Mouse (Mus musculus): ENCODE data around the gene Megf8. TPM values are rescaled to one million over a fixed set of nuclear protein-coding genes. Genes with fewer than 3 reads are reported as not detected.
A peak's percentile ranks its signal among the peaks of the same experiment; 100 is the strongest.

The Megf8 gene
- polyA plus RNA-seq, 1 experiment from 2014 or later = 19.1 TPM

DNA sequence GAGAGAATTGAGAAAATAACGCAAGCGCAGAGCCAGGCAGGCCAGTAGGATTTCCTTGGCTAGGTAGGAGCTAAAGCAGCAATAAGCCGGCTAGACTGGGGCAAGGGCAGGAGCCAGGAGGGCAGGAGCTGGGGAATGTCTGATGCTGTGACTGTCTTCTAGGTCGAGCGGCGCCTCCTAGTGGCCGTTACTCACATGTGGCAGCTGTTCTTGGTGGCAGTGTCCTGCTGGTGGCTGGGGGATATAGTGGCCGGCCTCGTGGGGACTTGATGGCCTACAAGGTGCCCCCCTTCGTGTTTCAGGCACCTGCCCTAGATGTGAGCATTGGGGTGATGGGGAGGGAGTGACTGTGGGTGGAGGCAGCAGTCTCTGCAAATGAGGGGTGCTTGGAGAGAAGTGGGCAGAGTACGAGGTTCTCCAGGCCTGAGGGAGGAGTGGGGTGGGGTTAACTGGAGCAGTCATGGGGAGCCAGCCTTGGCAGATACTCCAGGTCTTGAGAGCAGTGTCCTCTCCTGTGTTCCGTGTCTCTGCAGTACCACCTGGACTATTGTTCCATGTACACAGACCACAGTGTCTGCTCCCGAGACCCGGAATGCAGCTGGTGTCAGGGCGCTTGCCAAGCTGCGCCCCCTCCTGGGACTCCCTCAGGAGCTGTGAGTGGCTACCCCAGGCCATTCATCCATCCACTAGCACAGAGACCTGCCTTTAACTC, 16.8 kb downstream of the Megf8 start:
- Histone ChIP-seq H3K36me3 (peaks cover 61% of the 10 kb centered on the region), H3K9me3 (no peaks in the 10 kb centered on the region), H3K27me3 (replicated peaks) (no peaks in the 10 kb centered on the region), H3K4me2 (replicated peaks) (no peak overlapping the region), H3K9ac (no peak overlapping the region), H3K27ac (no peak overlapping the region), H3K4me3 (no peak overlapping the region), H3K4me1 (no peaks in the 10 kb centered on the region)
- WGBS = 43% methylated on average over 16 of the region's 16 CpGs
- peak; percentile 56 for ATAC-seq (ENCODE audit: low FRiP score, low read depth)

DNA sequence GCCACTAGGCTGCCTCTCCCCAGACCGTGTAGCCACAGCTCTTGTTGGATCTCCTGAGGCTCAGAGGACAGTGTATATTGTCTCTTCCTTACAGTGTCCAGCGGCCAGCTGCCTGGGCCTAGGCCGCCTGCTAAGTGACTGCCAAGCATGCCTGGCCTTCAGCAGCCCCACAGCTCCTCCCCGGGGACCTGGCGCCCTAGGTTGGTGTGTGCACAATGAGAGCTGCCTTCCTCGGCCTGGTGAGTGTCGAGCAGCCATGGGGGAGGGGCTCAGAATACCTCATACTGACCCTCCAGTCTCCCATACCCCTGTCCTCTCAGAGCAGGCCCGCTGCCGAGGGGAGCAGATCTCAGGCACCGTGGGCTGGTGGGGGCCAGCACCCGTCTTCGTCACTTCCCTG, 17.5 kb downstream of the Megf8 start:
- 89% methylated on average over 12 of the region's 12 CpGs for WGBS
- Histone ChIP-seq H3K27ac (no peak overlapping the region), H3K4me3 (no peak overlapping the region), H3K4me2 (replicated peaks) (no peak overlapping the region), H3K9me3 (no peaks in the 10 kb centered on the region), H3K4me1 (no peaks in the 10 kb centered on the region), H3K9ac (no peak overlapping the region), H3K36me3 (peaks cover 63% of the 10 kb centered on the region), H3K27me3 (replicated peaks) (no peaks in the 10 kb centered on the region)
- 0 out of 2 replicates have a peak, but pooled peaks have one; percentile 13 for ATAC-seq (ENCODE audit: low FRiP score, low read depth)

- Histone ChIP-seq H3K36me3 (peaks cover 73% of the 10 kb centered on the region), H3K9ac (no peak overlapping the region), H3K4me2 (replicated peaks) (no peak overlapping the region), H3K9me3 (no peaks in the 10 kb centered on the region), H3K4me1 (no peaks in the 10 kb centered on the region), H3K27me3 (replicated peaks) (no peaks in the 10 kb centered on the region), H3K4me3 (no peak overlapping the region), H3K27ac (no peak overlapping the region)
- WGBS = 93% methylated on average over 9 of the region's 9 CpGs
- no peak for ATAC-seq (ENCODE audit: low FRiP score, low read depth)
Observed at GRCm38 (mm10) chr7:25339329-25339728, 22.4 kb downstream of the Megf8 start.

DNA sequence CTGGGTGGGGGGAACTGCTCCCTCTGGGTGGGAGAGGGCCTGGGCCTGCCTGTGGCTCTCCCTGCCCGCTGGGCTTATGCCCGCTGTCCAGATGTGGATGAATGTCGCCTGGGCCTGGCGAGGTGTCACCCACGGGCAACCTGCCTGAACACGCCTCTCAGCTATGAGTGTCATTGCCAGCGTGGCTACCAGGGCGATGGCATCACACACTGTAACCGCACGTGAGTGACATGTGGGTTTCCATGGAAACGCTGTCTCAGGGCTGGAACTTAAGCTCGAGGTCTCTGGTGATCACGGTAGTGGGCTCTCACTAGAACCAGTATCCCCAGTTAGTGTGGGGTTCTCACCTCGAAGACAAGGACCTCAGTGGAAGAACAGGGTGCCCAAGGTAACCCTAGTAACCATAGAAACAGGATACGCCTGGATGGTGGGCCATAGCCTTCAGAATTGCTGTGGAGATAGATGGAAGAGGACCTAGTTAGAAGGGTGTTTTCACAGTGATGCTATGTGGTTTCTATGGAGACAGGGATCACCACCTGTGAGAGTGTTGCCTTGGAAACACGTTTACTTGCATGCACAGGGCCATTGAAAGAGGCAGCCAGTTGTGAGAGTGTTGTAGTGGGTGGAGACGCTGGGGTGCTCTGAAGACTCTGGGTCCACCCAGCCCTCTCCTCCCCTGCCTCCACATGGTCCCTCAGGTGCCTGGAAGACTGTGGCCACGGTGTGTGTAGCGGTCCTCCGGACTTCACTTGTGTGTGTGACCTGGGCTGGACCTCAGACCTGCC, 24.2 kb downstream of the Megf8 start:
- no peak overlapping the region for H3K4me3 ChIP-seq
- WGBS = 79% methylated on average over 20 of the region's 20 CpGs
- peaks cover 64% of the 10 kb centered on the region for H3K36me3 ChIP-seq
- no peak overlapping the region for H3K9ac ChIP-seq
- H3K9me3 ChIP-seq = no peaks in the 10 kb centered on the region
- no peak overlapping the region for H3K27ac ChIP-seq
- no peak overlapping the region for H3K4me2 ChIP-seq (replicated peaks)
- 0 out of 2 replicates have a peak, but pooled peaks have one; percentile 37 for ATAC-seq (ENCODE audit: low FRiP score, low read depth)
- H3K27me3 ChIP-seq (replicated peaks) = no peaks in the 10 kb centered on the region
- H3K4me1 ChIP-seq = no peaks in the 10 kb centered on the region

DNA sequence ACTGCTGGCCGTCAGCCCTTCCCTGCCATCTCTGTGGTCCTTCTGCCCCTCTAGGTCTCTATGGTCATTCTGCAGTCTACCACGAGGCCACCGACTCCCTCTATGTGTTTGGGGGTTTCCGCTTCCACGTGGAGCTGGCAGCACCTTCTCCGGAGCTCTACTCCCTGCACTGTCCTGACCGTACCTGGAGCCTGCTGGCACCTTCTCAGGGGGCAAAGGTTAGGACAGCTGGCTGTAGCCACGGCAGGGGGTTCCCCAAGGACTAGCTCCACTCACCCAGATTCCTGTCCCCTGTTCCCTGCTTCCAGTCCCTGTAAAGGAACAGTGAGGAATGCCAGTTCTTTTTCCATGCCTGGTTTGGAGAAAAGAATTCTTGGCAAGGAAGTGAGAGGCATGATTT, 31.9 kb downstream of the Megf8 start:
- Histone ChIP-seq H3K4me1 (no peaks in the 10 kb centered on the region), H3K9ac (no peak overlapping the region), H3K27me3 (replicated peaks) (no peaks in the 10 kb centered on the region), H3K27ac (no peak overlapping the region), H3K4me2 (replicated peaks) (no peak overlapping the region), H3K4me3 (no peak overlapping the region), H3K36me3 (peaks cover 89% of the 10 kb centered on the region), H3K9me3 (no peaks in the 10 kb centered on the region)
- no peak for ATAC-seq (ENCODE audit: low FRiP score, low read depth)
- 90% methylated on average over 8 of the region's 8 CpGs for WGBS

GRCm38 (mm10) chr7:25358721-25359206, 41.8 kb downstream of the Megf8 start:
- H3K4me3 ChIP-seq = no peak overlapping the region
- H3K27me3 ChIP-seq (replicated peaks) = no peaks in the 10 kb centered on the region
- H3K27ac ChIP-seq = peak overlapping the region; percentile 17; the same call in 1 of the 2 replicates
- 56% methylated on average over 19 of the region's 19 CpGs for WGBS
- H3K4me2 ChIP-seq (replicated peaks) = peak overlapping the region; percentile 16; the same call in 1 of the 2 replicates
- 0 out of 2 replicates have a peak overlapping the region, but pooled peaks have one; percentile 29 for H3K9ac ChIP-seq
- ATAC-seq (ENCODE audit: low FRiP score, low read depth) = peak; percentile 59
- no peaks in the 10 kb centered on the region for H3K9me3 ChIP-seq
- H3K4me1 ChIP-seq = peaks cover 11% of the 10 kb centered on the region
- H3K36me3 ChIP-seq = peaks cover 86% of the 10 kb centered on the region

DNA sequence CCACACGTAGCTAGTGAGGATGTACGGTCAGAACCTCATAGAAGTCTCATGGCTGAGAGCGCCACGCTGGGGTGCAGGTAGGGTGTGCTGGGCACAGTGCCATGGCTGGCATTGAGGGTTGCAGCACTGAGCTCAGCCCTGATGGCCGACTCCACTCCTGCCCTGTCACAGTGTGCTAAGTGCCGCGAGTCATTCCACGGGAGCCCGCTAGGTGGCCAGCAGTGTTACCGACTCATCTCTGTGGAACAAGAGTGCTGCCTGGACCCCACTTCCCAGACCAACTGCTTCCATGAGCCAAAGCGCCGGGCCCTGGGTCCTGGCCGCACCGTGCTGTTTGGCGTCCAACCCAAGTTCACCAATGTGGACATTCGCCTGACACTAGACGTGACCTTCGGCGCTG, 46.2 kb downstream of the Megf8 start:
- Histone ChIP-seq H3K36me3 (peaks cover 60% of the 10 kb centered on the region), H3K9me3 (no peaks in the 10 kb centered on the region)
- 86% methylated on average over 19 of the region's 19 CpGs for WGBS

GRCm38 (mm10) chr7:25363632-25364031, 46.7 kb downstream of the Megf8 start:
- Histone ChIP-seq H3K27ac (no peak overlapping the region), H3K4me2 (replicated peaks) (no peak overlapping the region), H3K27me3 (replicated peaks) (peaks cover 25% of the 10 kb centered on the region), H3K4me1 (peaks cover 23% of the 10 kb centered on the region), H3K9me3 (no peaks in the 10 kb centered on the region), H3K9ac (no peak overlapping the region), H3K4me3 (no peak overlapping the region), H3K36me3 (peaks cover 56% of the 10 kb centered on the region)
- WGBS = 96% methylated on average over 17 of the region's 17 CpGs
- no peak for ATAC-seq (ENCODE audit: low FRiP score, low read depth)

More for the DNA sequence above, 46.2 kb downstream of the Megf8 start:
- H3K27ac ChIP-seq = no peak overlapping the region
- H3K9ac ChIP-seq = no peak overlapping the region
- H3K4me3 ChIP-seq = no peak overlapping the region
- H3K4me2 ChIP-seq (replicated peaks) = no peak overlapping the region
- peaks cover 20% of the 10 kb centered on the region for H3K27me3 ChIP-seq (replicated peaks)
- H3K4me1 ChIP-seq = peaks cover 28% of the 10 kb centered on the region
- ATAC-seq (ENCODE audit: low FRiP score, low read depth) = no peak

GRCm38 (mm10) chr7:25365937-25366625, 49.1 kb downstream of the Megf8 start:
- WGBS = 29% methylated on average over 13 of the region's 13 CpGs
- Histone ChIP-seq H3K27me3 (replicated peaks) (peaks cover 35% of the 10 kb centered on the region), H3K36me3 (peaks cover 32% of the 10 kb centered on the region), H3K9me3 (no peaks in the 10 kb centered on the region), H3K9ac (peak overlapping the region; percentile 21; the same call in 1 of the 2 replicates), H3K27ac (no peak overlapping the region), H3K4me2 (replicated peaks) (peak overlapping the region; percentile 18; the same call in 1 of the 2 replicates), H3K4me1 (peaks cover 18% of the 10 kb centered on the region), H3K4me3 (no peak overlapping the region; the same call in 1 of the 2 replicates)
- ATAC-seq (ENCODE audit: low FRiP score, low read depth) = peak; percentile 27

- peaks cover 35% of the 10 kb centered on the region for H3K27me3 ChIP-seq (replicated peaks)
- 0 out of 2 replicates have a peak overlapping the region, but pooled peaks have one; percentile 12 for H3K4me2 ChIP-seq (replicated peaks)
- H3K4me1 ChIP-seq = peaks cover 18% of the 10 kb centered on the region
- 2% methylated on average over 33 of the region's 33 CpGs for WGBS
- H3K36me3 ChIP-seq = peaks cover 19% of the 10 kb centered on the region
- H3K27ac ChIP-seq = no peak overlapping the region
- H3K9me3 ChIP-seq = no peaks in the 10 kb centered on the region
- no peak overlapping the region for H3K4me3 ChIP-seq
- no peak overlapping the region for H3K9ac ChIP-seq
- no peak for ATAC-seq (ENCODE audit: low FRiP score, low read depth)
Observed at GRCm38 (mm10) chr7:25367632-25368293, 50.8 kb downstream of the Megf8 start.

GRCm38 (mm10) chr7:25368333-25368732, 51.4 kb downstream of the Megf8 start:
- Histone ChIP-seq H3K4me3 (no peak overlapping the region), H3K36me3 (peaks cover 14% of the 10 kb centered on the region), H3K9ac (no peak overlapping the region), H3K4me1 (peaks cover 18% of the 10 kb centered on the region), H3K27ac (no peak overlapping the region), H3K9me3 (no peaks in the 10 kb centered on the region), H3K4me2 (replicated peaks) (no peak overlapping the region), H3K27me3 (replicated peaks) (peaks cover 35% of the 10 kb centered on the region)
- ATAC-seq (ENCODE audit: low FRiP score, low read depth) = no peak
- WGBS = 29% methylated on average over 12 of the region's 12 CpGs

All from neural tube, embryonic 12.5 days (tissue).